ENCODE assay signal across 32 mouse cellular contexts in the genomic region with DNA sequence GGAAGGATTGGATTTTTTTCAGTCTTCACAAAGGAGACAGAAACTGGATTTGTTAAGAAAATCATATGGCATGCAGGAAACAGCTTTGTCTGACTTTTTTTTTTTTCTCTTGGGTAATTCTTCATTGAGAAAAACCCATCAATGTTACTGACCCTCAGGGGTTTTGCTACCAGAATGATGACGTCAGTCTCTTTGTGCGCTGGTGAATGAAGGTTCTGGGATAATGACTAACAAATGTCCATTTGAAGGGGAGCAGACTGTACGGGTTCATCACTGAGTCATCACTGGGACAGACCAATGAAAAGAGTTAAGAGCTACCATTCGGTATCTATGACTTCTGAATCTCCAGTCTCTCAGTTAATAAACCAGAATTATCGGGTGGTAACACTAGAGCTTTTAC.
DNase-seq lines count a peak whose midpoint lies in the region; ATAC-seq lines count a peak whose summit lies in the region.
"Had no signal": no experiment of that assay in that cellular context is flagged by ENCODE, and none has a peak within 500 bp of the region (broad histone marks: within the 10 kb centered on the region; RNA-seq: fewer than 3 reads in every experiment).

No protein-coding gene starts in this region.

- H3K4me3 ChIP-seq in midbrain, embryonic 11.5 days (ENCODE audit: low read depth, low read length), result no peak overlapping the region
- H3K4me3 ChIP-seq in midbrain, embryonic 10.5 days, result no peak overlapping the region
- H3K4me3 ChIP-seq: forebrain, embryonic 10.5 days; heart, embryonic 13.5 days; kidney, embryonic 15.5 days; layer of hippocampus, adult 2 months; midbrain, embryonic 13.5 days; neural tube, embryonic 15.5 days had no signal

- H3K4me2 ChIP-seq in midbrain, embryonic 11.5 days, result no peak overlapping the region
- H3K4me2 ChIP-seq: heart, embryonic 13.5 days; kidney, embryonic 15.5 days; lung, embryonic 14.5 days; midbrain, embryonic 13.5 days; neural tube, embryonic 15.5 days had no signal

- no peak overlapping the region for H3K27ac ChIP-seq in midbrain, embryonic 11.5 days (ENCODE audit: low read depth, low read length)
- no peak overlapping the region for H3K27ac ChIP-seq in midbrain, embryonic 10.5 days (replicated peaks)
- H3K27ac ChIP-seq: forebrain, embryonic 10.5 days; heart, embryonic 13.5 days; kidney, embryonic 15.5 days; layer of hippocampus, adult 2 months; liver, embryonic 14.5 days; midbrain, embryonic 13.5 days; neural tube, embryonic 15.5 days; stomach, postnatal 0 days had no signal

- no peaks in the 10 kb centered on the region for H3K36me3 ChIP-seq in midbrain, embryonic 11.5 days (ENCODE audit: control insufficient read depth, insufficient read depth, low read length)
- no peaks in the 10 kb centered on the region for H3K36me3 ChIP-seq in midbrain, embryonic 10.5 days
- H3K36me3 ChIP-seq: forebrain, embryonic 10.5 days; heart, embryonic 13.5 days; kidney, embryonic 15.5 days; midbrain, embryonic 13.5 days; neural tube, embryonic 15.5 days had no signal

- H3K9me3 ChIP-seq in midbrain, embryonic 11.5 days (ENCODE audit: control insufficient read depth, low read length), result no peaks in the 10 kb centered on the region
- no peaks in the 10 kb centered on the region for H3K9me3 ChIP-seq in midbrain, embryonic 10.5 days (replicated peaks)
- H3K9me3 ChIP-seq: forebrain, embryonic 10.5 days; heart, embryonic 13.5 days; kidney, embryonic 15.5 days; midbrain, embryonic 13.5 days; neural tube, embryonic 15.5 days had no signal

- no peak for ATAC-seq in midbrain, embryonic 11.5 days (ENCODE audit: low FRiP score)
- no peak for ATAC-seq in erythroid progenitor cell, adult 5-6 weeks (replicated peaks; ENCODE audit: low FRiP score, poor library complexity, severe bottlenecking)
- ATAC-seq: forebrain, embryonic 16.5 days; hindbrain, embryonic 16.5 days; midbrain, embryonic 13.5 days had no signal

- no peak overlapping the region for H3K9ac ChIP-seq in midbrain, embryonic 11.5 days (ENCODE audit: low read length)
- H3K9ac ChIP-seq: heart, embryonic 13.5 days; kidney, embryonic 15.5 days; liver, embryonic 14.5 days; lung, embryonic 14.5 days; midbrain, embryonic 13.5 days; neural tube, embryonic 15.5 days had no signal

- peak; percentile 13 for DNase-seq in adrenal gland, adult 2 months
- no peak for DNase-seq in adrenal gland, postnatal 25 days
- peak; percentile 21 for DNase-seq in midbrain, embryonic 11.5 days (ENCODE audit: low spot score, missing footprints)
- no peak for DNase-seq in midbrain, embryonic 10.5 days (ENCODE audit: low spot score)
- DNase-seq in NIH3T3 (ENCODE audit: low read depth), result peak; percentile 59
- peak; percentile 21 for DNase-seq in skeletal muscle tissue, adult 2 months (ENCODE audit: low read depth, low spot score)
- no peak for DNase-seq in layer of hippocampus, postnatal 10 days (ENCODE audit: low spot score in 2 of 2)
- DNase-seq: adrenal gland, postnatal 10 days; cerebellum, adult 18-20 months; cerebellum, postnatal 10 days; gastrocnemius, postnatal 10 days; heart, postnatal 10 days; kidney, adult 18-20 months; kidney, postnatal 25 days; left cerebral cortex, postnatal 4 days; liver; lung, embryonic 14.5 days; lung, postnatal 14 days; right cerebral cortex, adult 18-20 months; thymus, adult 18-20 months; thymus, postnatal 25 days had no signal

- H3K27me3 ChIP-seq in midbrain, embryonic 11.5 days (ENCODE audit: control insufficient read depth, insufficient read depth, low read length), result no peaks in the 10 kb centered on the region
- no peaks in the 10 kb centered on the region for H3K27me3 ChIP-seq in midbrain, embryonic 10.5 days (ENCODE audit: low read depth, poor library complexity, severe bottlenecking)
- H3K27me3 ChIP-seq: heart, embryonic 13.5 days; kidney, embryonic 15.5 days; midbrain, embryonic 13.5 days; neural tube, embryonic 15.5 days had no signal

- WGBS in midbrain, embryonic 11.5 days, result 78% methylated on average over 5 of the region's 5 CpGs
- 87% methylated on average over 5 of the region's 5 CpGs for WGBS in midbrain, embryonic 10.5 days

- no peaks in the 10 kb centered on the region; the same call in 1 of the 2 replicates for H3K4me1 ChIP-seq in midbrain, embryonic 11.5 days (ENCODE audit: control insufficient read depth, insufficient read depth, low read length)
- H3K4me1 ChIP-seq in midbrain, embryonic 10.5 days, result no peaks in the 10 kb centered on the region
- H3K4me1 ChIP-seq: kidney, embryonic 15.5 days; neural tube, embryonic 15.5 days had no signal

Comparison
In these comparisons a context has a peak if more than half of its experiments do, and no peak if none do; other contexts are left out.
1. DNase-seq: peak in adrenal gland, adult 2 months (single experiment), midbrain, embryonic 11.5 days (single experiment), NIH3T3 (single experiment) and skeletal muscle tissue, adult 2 months (single experiment); none in adrenal gland, postnatal 25 days (single experiment), midbrain, embryonic 10.5 days (single experiment) and layer of hippocampus, postnatal 10 days (0 of 2).